Mouse (Mus musculus) heart, adult 2 months (tissue): ENCODE results near the gene Kcnh7. TPM values are rescaled to one million over a fixed set of nuclear protein-coding genes. Genes with fewer than 3 reads are reported as not detected.

Source experiments
- DNase-seq, 2 experiments: peaks; one replicate each; pipeline ENCODE4 v3.0.0; 2021
- H3K27ac ChIP-seq: fragments of 200-600 bp; 2 replicates; pipeline ENCODE4 v1.8.1; 2022
- H3K27me3 ChIP-seq: fragments of 200-500 bp; 2 replicates; pipeline ENCODE4 v1.6.1; 2012; ENCODE audit warnings: mild to moderate bottlenecking, low read length, inconsistent platforms, mixed read lengths; ENCODE audit not compliant: control insufficient read depth, insufficient read depth
- H3K36me3 ChIP-seq: fragments of 200-500 bp; 2 replicates; pipeline ENCODE4 v1.6.1; 2012; ENCODE audit warnings: low read length, inconsistent platforms; ENCODE audit not compliant: control insufficient read depth, insufficient read depth
- H3K4me1 ChIP-seq: fragments of 200-500 bp; 2 replicates; pipeline ENCODE4 v1.6.1; 2011; ENCODE audit warnings: low read length; ENCODE audit not compliant: control insufficient read depth, insufficient read depth
- H3K4me3 ChIP-seq: fragments of 200-600 bp; 2 replicates; pipeline ENCODE4 v1.8.1; 2022
- H3K79me2 ChIP-seq: fragments of 200-500 bp; replicated peaks from 2 replicates; pipeline ENCODE4 v1.6.1; 2012; ENCODE audit warnings: mild to moderate bottlenecking, inconsistent platforms, low read length, moderate library complexity, mixed read lengths; ENCODE audit not compliant: control insufficient read depth, insufficient read depth
- H3K9ac ChIP-seq: fragments of 200-500 bp; 2 replicates; pipeline ENCODE4 v1.6.1; 2012; ENCODE audit warnings: low read depth, mild to moderate bottlenecking, control low read depth, inconsistent platforms, low read length, mixed read lengths
- CTCF ChIP-seq: fragments of 200-600 bp; IDR thresholded peaks from 2 replicates; pipeline ENCODE4 v1.8.1; 2022; ENCODE audit warnings: antibody characterized with exemption, mild to moderate bottlenecking, moderate library complexity
- EP300 ChIP-seq: fragments of 200-500 bp; IDR thresholded peaks from 2 replicates; pipeline ENCODE4 v1.6.1; 2011; ENCODE audit warnings: low read depth, low read length, control low read depth; ENCODE audit not compliant: insufficient read depth
- POLR2A ChIP-seq: fragments of 200-500 bp; IDR thresholded peaks from 2 replicates; pipeline ENCODE4 v1.6.1; 2011; ENCODE audit warnings: mild to moderate bottlenecking, low read depth, low read length, control low read depth; ENCODE audit not compliant: insufficient read depth
- WGBS: fragments of 180-500 bp; shearing (Covaris S2); methylation state at CpG from one replicate; pipeline ENCODE4 v1.1.7; 2018; 5-methylcytosine and 5-hydroxymethylcytosine counted together
- intact Hi-C: fragments of 180-260 bp; cut with DNase I; formaldehyde crosslinking; loops from one replicate; pipeline ENCODE4 v1.15.1; 2025
- polyA plus RNA-seq: library from polyadenylated mRNA; depleted of rRNA; stranded (reverse); fragments of >200 nt; gene quantifications from 2 replicates; pipeline ENCODE4 v1.2.3, GENCODE M21; 2012
- total RNA-seq, 2 experiments: library from RNA; stranded (reverse); gene quantifications; 2 replicates each; pipeline ENCODE4 v1.2.3; 2021

The Kcnh7 gene
- total and polyA plus RNA-seq, 3 experiments = 0.02 to 0.26 (median 0.08) TPM

- Histone ChIP-seq H3K27ac (peak within 1 kb of the TSS; percentile 92), H3K79me2 (peaks cover 1% of the 10 kb centered on the region; the same call in 1 of the 2 replicates), H3K4me1 (peaks cover 5% of the 10 kb centered on the region), H3K36me3 (peaks cover 7% of the 10 kb centered on the region), H3K4me3 (peak within 1 kb of the TSS; percentile 74), H3K9ac (peak within 1 kb of the TSS; percentile 82), H3K27me3 (no peaks in the 10 kb centered on the region)
- under 1% methylated on average over 30 of the region's 30 CpGs for WGBS
- 0 out of 2 replicates have a peak, but pooled peaks have one; percentile 14 for TF ChIP-seq EP300
- peak; percentile 69 for TF ChIP-seq CTCF
- TF ChIP-seq POLR2A = peak; percentile 78
- intact Hi-C loops = no loop called here
- peak; percentile 76 to 81 for DNase-seq
Measured at GRCm38 (mm10) chr2:62646014-62646645, 538.0 kb downstream of the Kcnh7 start, which contains the start of gene Ifih1. Gene Ifih1 (minus strand): TSS chr2:62646255.

- Histone ChIP-seq H3K79me2 (peaks cover 1% of the 10 kb centered on the region; the same call in 1 of the 2 replicates), H3K27ac (peak overlapping the region; percentile 92), H3K27me3 (no peaks in the 10 kb centered on the region), H3K4me1 (peaks cover 5% of the 10 kb centered on the region), H3K36me3 (peaks cover 7% of the 10 kb centered on the region), H3K4me3 (peak overlapping the region; percentile 74), H3K9ac (peak overlapping the region; percentile 82)
- TF ChIP-seq CTCF (no peak), EP300 (no peak), POLR2A (no peak)
- DNase-seq = peak; percentile 42 to 52
- intact Hi-C loops = no loop called here
- WGBS = 22% methylated on average over 12 of the region's 12 CpGs
Measured at GRCm38 (mm10) chr2:62645475-62645874, 538.6 kb downstream of the Kcnh7 start.

- WGBS = 87% methylated on average over 5 of the region's 5 CpGs
- H3K4me3 ChIP-seq = peak overlapping the region; percentile 74
Measured at GRCm38 (mm10) chr2:62644891-62645290, 539.2 kb downstream of the Kcnh7 start.

More at GRCm38 (mm10) chr2:62644891-62645290, 539.2 kb downstream of the Kcnh7 start:
- no peak for DNase-seq
- Histone ChIP-seq H3K36me3 (peaks cover 7% of the 10 kb centered on the region), H3K79me2 (peaks cover 1% of the 10 kb centered on the region; the same call in 1 of the 2 replicates), H3K4me1 (peaks cover 5% of the 10 kb centered on the region), H3K27ac (peak overlapping the region; percentile 92), H3K9ac (no peak overlapping the region), H3K27me3 (no peaks in the 10 kb centered on the region)
- TF ChIP-seq CTCF (no peak), POLR2A (no peak)
- intact Hi-C loops = no loop called here
